Mouse (Mus musculus) hindbrain, embryonic 12.5 days (tissue): ENCODE results near the gene Rapgef6. TPM values are rescaled to one million over a fixed set of nuclear protein-coding genes. Genes with fewer than 3 reads are reported as not detected.
"Not testable (repeated sequence)": the region's sequence is repeated elsewhere in the genome, so short reads cannot be mapped to it uniquely, and the experiment has no call there.

Experiments used
- ATAC-seq: fragments of 200-750 bp; cut with Nextera tagmentation; 2 replicates; pipeline ENCODE4 v1.8.0; 2017; ENCODE audit warnings: moderate TSS enrichment; ENCODE audit not compliant: low FRiP score
- H3K27ac ChIP-seq: fragments of 300-500 bp; sonication (generic); 2 replicates; pipeline ENCODE4 v1.5.1; 2016; ENCODE audit warnings: mild to moderate bottlenecking
- H3K27me3 ChIP-seq: fragments of 300-500 bp; sonication (generic); 2 replicates; pipeline ENCODE4 v1.6.1; 2016; ENCODE audit warnings: mild to moderate bottlenecking
- H3K36me3 ChIP-seq: fragments of 300-500 bp; sonication (generic); 2 replicates; pipeline ENCODE4 v1.6.1; 2016; ENCODE audit warnings: mild to moderate bottlenecking
- H3K4me1 ChIP-seq: fragments of 300-500 bp; sonication (generic); 2 replicates; pipeline ENCODE4 v1.6.1; 2016
- H3K4me2 ChIP-seq: fragments of 300-500 bp; sonication (generic); replicated peaks from 2 replicates; pipeline ENCODE4 v1.6.1; 2016; ENCODE audit warnings: mild to moderate bottlenecking
- H3K4me3 ChIP-seq: fragments of 300-500 bp; sonication (generic); 2 replicates; pipeline ENCODE4 v1.5.1; 2016; ENCODE audit warnings: mild to moderate bottlenecking
- H3K9ac ChIP-seq: fragments of 300-500 bp; sonication (generic); 2 replicates; pipeline ENCODE4 v1.6.1; 2016; ENCODE audit warnings: mild to moderate bottlenecking, moderate library complexity
- H3K9me3 ChIP-seq: fragments of 300-500 bp; sonication (generic); replicated peaks from 2 replicates; pipeline ENCODE4 v1.6.1; 2016; ENCODE audit warnings: mild to moderate bottlenecking
- WGBS: fragments of 180-500 bp; shearing (Covaris S2); methylation state at CpG from one replicate; pipeline ENCODE4 v1.1.7; 2016; 5-methylcytosine and 5-hydroxymethylcytosine counted together
- polyA plus RNA-seq: library from polyadenylated mRNA; unstranded; fragments of >200 nt; fragmentation: Nextera tagmentation; extraction: Ambion mirVana; gene quantifications from 2 replicates; pipeline ENCODE4 v1.2.1, GENCODE M21; 2016

Gene Rapgef6
- polyA plus RNA-seq, 1 experiment from 2014 or later, result 38.6 TPM

DNA sequence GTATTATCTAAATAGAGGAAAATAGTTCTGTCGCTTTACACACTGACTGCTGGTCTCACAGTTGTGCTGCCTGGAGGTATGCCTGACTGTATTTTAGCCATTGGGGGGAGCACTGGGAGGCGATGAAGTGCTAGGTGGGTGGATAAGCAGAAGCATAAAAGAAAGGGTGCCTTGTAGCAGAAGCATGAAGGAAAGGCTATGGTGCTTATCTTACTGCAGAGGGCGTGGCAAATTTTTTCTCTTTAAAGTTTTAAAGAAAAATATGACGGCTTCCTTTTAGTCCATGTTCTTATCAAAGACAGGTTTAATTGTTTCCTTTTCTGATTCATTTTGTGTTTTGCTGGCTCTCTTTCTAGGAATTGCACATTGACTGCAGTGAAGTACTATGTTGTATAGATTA is 72.4 kb downstream of the Rapgef6 start:
- H3K9ac ChIP-seq, result no peak overlapping the region
- H3K36me3 ChIP-seq, result no peaks in the 10 kb centered on the region
- no peak for ATAC-seq
- H3K9me3 ChIP-seq, result no peaks in the 10 kb centered on the region
- no peaks in the 10 kb centered on the region for H3K27me3 ChIP-seq
- H3K4me2 ChIP-seq, result no peak overlapping the region
- H3K4me3 ChIP-seq, result no peak overlapping the region
- no peak overlapping the region for H3K27ac ChIP-seq
- no peaks in the 10 kb centered on the region; the same call in 1 of the 2 replicates for H3K4me1 ChIP-seq
- WGBS, result 80% methylated on average over 4 of the region's 4 CpGs

- Histone ChIP-seq H3K9me3 (no peaks in the 10 kb centered on the region), H3K27ac (peak overlapping the region; percentile 66), H3K4me3 (peak overlapping the region; percentile 13)
Measured at GRCm38 (mm10) chr11:54595905-54596555, 73.4 kb downstream of the Rapgef6 start.

DNA sequence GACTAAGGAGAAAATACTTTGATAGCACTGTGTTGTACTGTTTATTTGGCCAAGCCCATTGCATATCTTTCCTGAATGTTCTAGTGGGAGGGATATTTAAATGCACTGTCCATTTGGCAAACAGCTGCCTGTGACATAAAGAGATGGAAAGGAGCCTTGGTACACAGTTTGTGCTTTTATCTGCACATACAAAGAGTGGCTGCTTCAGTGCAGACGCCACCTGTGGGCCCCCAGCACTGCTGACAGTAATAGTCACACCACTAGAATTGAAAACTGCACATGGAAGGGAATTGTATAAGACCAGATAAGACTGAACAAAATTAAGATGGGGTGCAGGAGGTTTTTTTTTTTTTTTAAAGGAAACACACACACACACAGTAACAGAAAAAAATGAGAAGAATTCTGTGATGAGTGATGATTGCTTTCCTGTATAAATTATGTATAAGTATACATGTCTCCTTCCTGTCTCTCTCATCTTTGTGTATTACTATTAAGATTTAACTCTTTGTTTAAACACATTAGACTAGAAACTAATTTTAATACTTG is 75.3 kb downstream of the Rapgef6 start:
- H3K4me1 ChIP-seq, result no peaks in the 10 kb centered on the region; the same call in 1 of the 2 replicates
- H3K4me2 ChIP-seq, result peak overlapping the region; percentile 25
- H3K4me3 ChIP-seq, result 0 out of 2 replicates have a peak overlapping the region, but pooled peaks have one; percentile 16
- H3K36me3 ChIP-seq, result no peaks in the 10 kb centered on the region
- no peaks in the 10 kb centered on the region for H3K27me3 ChIP-seq
- H3K27ac ChIP-seq, result no peak overlapping the region
- WGBS, result 66% methylated on average over 1 of the region's 1 CpGs
- H3K9ac ChIP-seq, result no peak overlapping the region
- no peak for ATAC-seq
- no peaks in the 10 kb centered on the region for H3K9me3 ChIP-seq

More at GRCm38 (mm10) chr11:54595905-54596555, 73.4 kb downstream of the Rapgef6 start:
- no peaks in the 10 kb centered on the region; the same call in 1 of the 2 replicates for H3K4me1 ChIP-seq
- WGBS, result 80% methylated on average over 8 of the region's 8 CpGs
- no peaks in the 10 kb centered on the region for H3K27me3 ChIP-seq
- peak overlapping the region; percentile 18; the same call in 1 of the 2 replicates for H3K4me2 ChIP-seq
- no peak overlapping the region for H3K9ac ChIP-seq
- H3K36me3 ChIP-seq, result no peaks in the 10 kb centered on the region
- no peak for ATAC-seq

DNA sequence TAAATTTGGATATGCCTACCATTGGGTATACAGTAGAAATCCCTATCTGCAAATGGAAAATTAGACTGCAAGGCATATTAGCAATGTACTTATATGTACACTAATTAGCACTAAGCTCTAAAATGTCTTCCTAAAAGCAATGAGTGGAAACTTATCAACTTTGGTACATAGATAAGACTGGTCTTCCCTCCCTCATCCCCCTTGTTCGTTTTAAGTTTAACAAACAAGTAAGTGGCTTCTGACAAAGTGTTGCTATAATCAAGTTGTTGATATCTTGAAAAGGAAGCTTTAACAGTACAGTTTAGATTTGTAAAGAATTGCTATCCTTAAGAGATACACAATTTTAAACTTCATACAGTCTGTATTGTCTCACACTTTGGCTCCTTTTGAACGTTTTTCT is 78.5 kb downstream of the Rapgef6 start:
- Histone ChIP-seq H3K27ac (no peak overlapping the region), H3K4me2 (no peak overlapping the region), H3K4me1 (no peaks in the 10 kb centered on the region; the same call in 1 of the 2 replicates), H3K4me3 (no peak overlapping the region), H3K9me3 (no peaks in the 10 kb centered on the region), H3K27me3 (no peaks in the 10 kb centered on the region), H3K9ac (no peak overlapping the region), H3K36me3 (no peaks in the 10 kb centered on the region)
- ATAC-seq, result no peak
- WGBS, result 89% methylated on average over 2 of the region's 2 CpGs

- not testable (repeated sequence) for H3K4me3 ChIP-seq, H3K9ac ChIP-seq, H3K36me3 ChIP-seq, H3K9me3 ChIP-seq, H3K27me3 ChIP-seq, H3K27ac ChIP-seq, H3K4me1 ChIP-seq, H3K4me2 ChIP-seq, ATAC-seq
- WGBS, result 100% methylated on average over 1 of the region's 1 CpGs
Measured at GRCm38 (mm10) chr11:54602764-54603163, 80.1 kb downstream of the Rapgef6 start.

DNA sequence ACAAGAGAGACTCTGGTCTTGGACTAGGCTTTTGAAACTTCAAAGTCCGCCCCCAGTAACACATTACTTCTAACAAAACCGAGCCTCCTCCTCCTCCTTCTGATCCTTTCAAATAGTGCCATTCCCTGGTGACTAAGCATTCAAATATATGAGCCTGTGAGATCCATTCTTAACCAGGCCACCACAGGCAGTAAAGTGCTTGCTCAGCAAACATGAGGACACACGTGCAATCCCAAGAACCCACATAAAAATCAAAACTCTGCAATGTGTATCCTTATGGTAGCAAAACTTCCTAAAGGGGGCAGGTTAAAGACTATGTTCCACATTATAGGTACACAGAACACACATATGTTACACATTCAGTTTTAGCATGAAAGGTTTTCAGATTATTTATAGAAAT is 81.8 kb downstream of the Rapgef6 start:
- H3K4me3 ChIP-seq, result no peak overlapping the region
- H3K36me3 ChIP-seq, result no peaks in the 10 kb centered on the region
- 81% methylated on average over 3 of the region's 3 CpGs for WGBS
- H3K9ac ChIP-seq, result no peak overlapping the region
- H3K4me1 ChIP-seq, result no peaks in the 10 kb centered on the region
- ATAC-seq, result no peak
- no peaks in the 10 kb centered on the region for H3K9me3 ChIP-seq
- H3K27ac ChIP-seq, result no peak overlapping the region
- no peak overlapping the region for H3K4me2 ChIP-seq
- H3K27me3 ChIP-seq, result no peaks in the 10 kb centered on the region

GRCm38 (mm10) chr11:54613628-54614027 is 91.0 kb downstream of the Rapgef6 start:
- H3K9me3 ChIP-seq, result no peaks in the 10 kb centered on the region
- H3K27ac ChIP-seq, result no peak overlapping the region
- no peak for ATAC-seq
- no peaks in the 10 kb centered on the region for H3K27me3 ChIP-seq
- no peak overlapping the region for H3K4me2 ChIP-seq
- H3K4me1 ChIP-seq, result no peaks in the 10 kb centered on the region
- H3K36me3 ChIP-seq, result no peaks in the 10 kb centered on the region
- no peak overlapping the region for H3K4me3 ChIP-seq
- H3K9ac ChIP-seq, result no peak overlapping the region

DNA sequence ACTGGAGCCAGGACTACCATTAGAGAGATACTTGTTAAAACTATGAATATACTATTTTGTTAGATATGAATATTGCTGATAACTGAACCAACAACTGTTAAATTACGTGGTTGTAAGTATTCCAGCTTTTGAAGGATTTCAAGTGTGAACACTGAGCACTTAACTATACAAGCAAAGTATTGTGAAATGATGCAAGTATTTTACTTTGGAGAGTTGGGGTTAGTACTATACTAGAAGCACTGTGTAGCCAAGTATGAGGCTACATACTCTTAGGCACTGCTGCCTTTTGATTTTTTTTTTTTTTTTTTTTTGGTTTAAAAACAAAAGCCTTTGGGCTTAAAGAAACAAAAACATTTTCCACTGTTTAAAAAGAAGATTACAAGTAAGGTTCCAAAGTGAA is 91.9 kb downstream of the Rapgef6 start:
- Histone ChIP-seq H3K9ac (no peak overlapping the region), H3K4me2 (no peak overlapping the region), H3K4me1 (no peaks in the 10 kb centered on the region), H3K9me3 (no peaks in the 10 kb centered on the region), H3K27me3 (no peaks in the 10 kb centered on the region), H3K4me3 (no peak overlapping the region), H3K36me3 (no peaks in the 10 kb centered on the region), H3K27ac (no peak overlapping the region)
- no peak for ATAC-seq
- 98% methylated on average over 1 of the region's 1 CpGs for WGBS

DNA sequence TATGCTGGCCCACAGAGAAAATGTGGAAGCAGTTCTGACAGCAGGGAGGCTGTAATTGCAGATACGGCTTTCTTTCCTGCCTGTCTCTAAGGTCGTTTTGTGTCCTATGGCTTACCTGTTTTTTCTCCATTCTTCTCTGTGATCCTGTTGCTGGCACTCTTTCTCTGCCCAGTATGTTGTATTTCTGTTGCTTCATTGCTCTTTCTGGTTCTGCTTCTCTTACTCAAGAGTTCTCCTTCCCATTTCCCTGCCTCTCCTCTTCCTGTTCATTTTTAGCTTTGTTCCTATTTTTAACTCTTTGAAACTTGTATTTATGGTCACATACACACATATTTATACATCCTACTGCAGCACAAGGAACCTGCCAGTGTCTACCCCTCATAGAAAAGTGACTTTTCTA is 96.2 kb downstream of the Rapgef6 start:
- no peaks in the 10 kb centered on the region for H3K4me1 ChIP-seq
- H3K9me3 ChIP-seq, result no peaks in the 10 kb centered on the region
- H3K9ac ChIP-seq, result no peak overlapping the region
- no peak overlapping the region for H3K4me2 ChIP-seq
- H3K4me3 ChIP-seq, result no peak overlapping the region
- no peaks in the 10 kb centered on the region for H3K36me3 ChIP-seq
- no peak overlapping the region for H3K27ac ChIP-seq
- 72% methylated on average over 2 of the region's 2 CpGs for WGBS
- no peaks in the 10 kb centered on the region for H3K27me3 ChIP-seq
- no peak for ATAC-seq

- no peak for ATAC-seq
- H3K4me1 ChIP-seq, result no peaks in the 10 kb centered on the region
- no peak overlapping the region for H3K4me2 ChIP-seq
- no peak overlapping the region for H3K4me3 ChIP-seq
- H3K9ac ChIP-seq, result no peak overlapping the region
- H3K36me3 ChIP-seq, result no peaks in the 10 kb centered on the region
- 94% methylated on average over 2 of the region's 2 CpGs for WGBS
- no peaks in the 10 kb centered on the region for H3K27me3 ChIP-seq
- no peak overlapping the region for H3K27ac ChIP-seq
- H3K9me3 ChIP-seq, result no peaks in the 10 kb centered on the region
Measured at GRCm38 (mm10) chr11:54621725-54622124, 99.1 kb downstream of the Rapgef6 start.

DNA sequence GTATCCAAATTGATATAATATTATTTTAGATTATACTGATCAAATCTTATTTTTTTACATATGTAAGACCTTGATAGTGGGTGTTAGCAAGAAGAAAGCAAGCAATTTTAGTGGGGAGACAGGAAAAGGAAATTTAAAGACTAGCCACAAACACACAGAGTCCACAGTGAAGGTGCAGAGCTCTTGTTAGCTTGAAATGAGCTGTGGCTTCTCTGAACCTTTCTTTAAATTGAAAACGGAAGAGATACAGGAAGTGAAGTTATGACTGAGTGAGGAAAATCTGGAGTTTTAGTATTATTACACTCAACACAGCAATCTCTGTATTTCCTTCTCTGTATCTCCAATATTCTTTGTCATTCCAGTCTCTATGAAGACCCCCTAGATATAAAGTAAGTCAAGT is 104.3 kb downstream of the Rapgef6 start:
- no peak overlapping the region for H3K9ac ChIP-seq
- WGBS, result 89% methylated on average over 1 of the region's 1 CpGs
- H3K4me3 ChIP-seq, result no peak overlapping the region
- no peak overlapping the region for H3K27ac ChIP-seq
- ATAC-seq, result no peak
- no peaks in the 10 kb centered on the region for H3K4me1 ChIP-seq
- H3K9me3 ChIP-seq, result no peaks in the 10 kb centered on the region
- no peaks in the 10 kb centered on the region for H3K27me3 ChIP-seq
- H3K4me2 ChIP-seq, result no peak overlapping the region
- H3K36me3 ChIP-seq, result no peaks in the 10 kb centered on the region

DNA sequence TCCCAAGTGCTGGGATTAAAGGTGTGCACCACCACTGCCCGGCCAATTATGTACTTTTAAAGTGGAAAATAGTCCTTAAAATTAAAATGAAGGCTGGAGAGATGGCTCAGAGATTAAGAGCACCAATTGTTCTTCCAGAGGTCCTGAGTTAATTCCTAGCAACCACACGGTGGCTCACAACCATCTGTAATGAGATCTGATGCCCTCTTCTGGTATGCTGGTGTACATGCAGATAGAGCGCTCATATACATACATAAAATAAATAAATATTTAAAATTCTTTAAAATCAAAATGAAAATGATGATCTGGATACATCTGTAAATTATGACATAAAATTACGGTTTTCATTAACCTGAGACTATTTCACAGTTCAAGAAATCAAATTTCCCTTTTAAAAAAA is 123.8 kb downstream of the Rapgef6 start:
- Histone ChIP-seq H3K4me3 (no peak overlapping the region), H3K36me3 (peaks cover 20% of the 10 kb centered on the region), H3K9ac (no peak overlapping the region), H3K9me3 (no peaks in the 10 kb centered on the region), H3K27me3 (no peaks in the 10 kb centered on the region), H3K4me2 (no peak overlapping the region), H3K4me1 (no peaks in the 10 kb centered on the region), H3K27ac (no peak overlapping the region)
- no peak for ATAC-seq
- 91% methylated on average over 4 of the region's 4 CpGs for WGBS

- H3K4me1 ChIP-seq, result no peaks in the 10 kb centered on the region
- H3K9ac ChIP-seq, result no peak overlapping the region
- peaks cover 9% of the 10 kb centered on the region for H3K36me3 ChIP-seq
- H3K9me3 ChIP-seq, result no peaks in the 10 kb centered on the region
- no peak overlapping the region for H3K4me3 ChIP-seq
- H3K4me2 ChIP-seq, result no peak overlapping the region
- no peak overlapping the region for H3K27ac ChIP-seq
- ATAC-seq, result no peak
- no peaks in the 10 kb centered on the region for H3K27me3 ChIP-seq
Measured at GRCm38 (mm10) chr11:54648573-54648972, 125.9 kb downstream of the Rapgef6 start.
